Mouse (Mus musculus): ENCODE measurements at regions not wholly inside any gene's neighbourhood (a gene's known extent, or its start where the extent isn't known, plus 50 kb on each side); places are given as distances from the start of the nearest gene placed in this dataset.

DNA sequence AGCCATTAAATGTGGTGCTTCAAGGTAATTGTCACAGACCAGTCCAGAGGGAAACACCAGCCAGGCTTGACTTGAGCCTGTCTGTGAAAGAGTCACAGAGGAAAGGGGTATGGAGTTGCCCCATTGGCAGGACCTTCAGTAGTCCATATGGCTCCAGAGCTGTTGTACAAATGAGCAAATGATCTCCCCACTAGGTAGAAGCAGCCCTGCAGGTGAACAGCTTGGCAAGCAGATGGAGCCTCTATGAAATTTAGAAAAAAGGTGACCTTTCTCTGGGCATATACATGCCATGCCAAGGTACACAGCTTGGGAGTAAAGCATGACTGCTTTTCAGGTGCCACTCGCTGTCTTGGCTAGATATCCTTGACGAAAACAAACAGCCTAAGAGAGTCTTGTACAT is 938.4 kb downstream of the Stpg2 start:
- TF ChIP-seq KAT2A (IDR thresholded peaks at IDR 0.05; ENCODE audit: insufficient replicate concordance, low read length) (no peak), POLR2AphosphoS2 (IDR thresholded peaks at IDR 0.05; ENCODE audit: low read depth, low read length) (no peak), CTCF (conservative IDR thresholded peaks at IDR 0.05 in 1 of 2, IDR thresholded peaks at IDR 0.05 in 1 of 2; ENCODE audit: low read depth in 2 of 2, low read length in 2 of 2) (no peak), ZC3H11A (IDR thresholded peaks at IDR 0.05; ENCODE audit: low read depth, low read length) (no peak), MXI1 (IDR thresholded peaks at IDR 0.05; ENCODE audit: low read depth, low read length) (no peak), JUN (IDR thresholded peaks at IDR 0.05; ENCODE audit: insufficient read depth, low read depth, low read length) (no peak), SIN3A (IDR thresholded peaks at IDR 0.05; ENCODE audit: low read length) (no peak), MYC (IDR thresholded peaks at IDR 0.05; ENCODE audit: low read depth, low read length) (no peak), POLR2A (IDR thresholded peaks at IDR 0.05; ENCODE audit: low read depth, low read length) (no peak), ELF1 (IDR thresholded peaks at IDR 0.05; ENCODE audit: low read depth, low read length) (no peak), NRF1 (IDR thresholded peaks at IDR 0.05; ENCODE audit: low read depth, low read length) (no peak)

Data from CH12.LX (cell line).